Mouse (Mus musculus) stomach, embryonic 16.5 days (tissue): ENCODE data around the gene Pex6. TPM values are rescaled to one million over a fixed set of nuclear protein-coding genes. Genes with fewer than 3 reads are reported as not detected.

Experiments used
- ATAC-seq: fragments of 200-750 bp; cut with Nextera tagmentation; 2 replicates; pipeline ENCODE4 v1.8.0; 2017; ENCODE audit warnings: moderate number of reproducible peaks, moderate TSS enrichment; ENCODE audit not compliant: insufficient read depth, low FRiP score
- H3K27ac ChIP-seq: fragments of 300-500 bp; sonication (generic); 2 replicates; pipeline ENCODE4 v1.5.1; 2014; ENCODE audit warnings: low read length
- H3K27me3 ChIP-seq: fragments of 300-500 bp; sonication (generic); 2 replicates; pipeline ENCODE4 v1.6.1; 2014; ENCODE audit warnings: low read length, control low read depth, mixed read lengths; ENCODE audit not compliant: control insufficient read depth, insufficient read depth
- H3K36me3 ChIP-seq: fragments of 300-500 bp; sonication (generic); 2 replicates; pipeline ENCODE4 v1.6.1; 2014; ENCODE audit warnings: low read length; ENCODE audit not compliant: control insufficient read depth, insufficient read depth
- H3K4me1 ChIP-seq: fragments of 300-500 bp; sonication (generic); 2 replicates; pipeline ENCODE4 v1.6.1; 2014; ENCODE audit warnings: low read length, control low read depth, mixed read lengths; ENCODE audit not compliant: control insufficient read depth, insufficient read depth
- H3K4me2 ChIP-seq: fragments of 300-500 bp; sonication (generic); 2 replicates; pipeline ENCODE4 v1.6.1; 2014; ENCODE audit warnings: low read depth, low read length, mixed read lengths
- H3K4me3 ChIP-seq: fragments of 300-500 bp; sonication (generic); replicated peaks from 2 replicates; pipeline ENCODE4 v1.5.1; 2014; ENCODE audit warnings: mild to moderate bottlenecking, low read length
- H3K9ac ChIP-seq: fragments of 300-500 bp; sonication (generic); 2 replicates; pipeline ENCODE4 v1.6.1; 2014; ENCODE audit warnings: low read length
- H3K9me3 ChIP-seq: fragments of 300-500 bp; sonication (generic); replicated peaks from 2 replicates; pipeline ENCODE4 v1.6.1; 2016; ENCODE audit warnings: low read length, control low read depth; ENCODE audit not compliant: control insufficient read depth
- WGBS: fragments of 180-500 bp; shearing (Covaris S2); extraction: QIAGEN DNeasy Blood & Tissue Kit; methylation state at CpG from one replicate; pipeline ENCODE4 v1.1.7; 2014; 5-methylcytosine and 5-hydroxymethylcytosine counted together
- polyA plus RNA-seq: library from polyadenylated mRNA; unstranded; fragments of >200 nt; fragmentation: Nextera tagmentation; extraction: Ambion mirVana; gene quantifications from 2 replicates; pipeline ENCODE4 v1.2.1, GENCODE M21; 2015

Pex6 gene
- polyA plus RNA-seq, 1 experiment from 2014 or later: 15.0 TPM

- H3K4me2 ChIP-seq: no peak overlapping the region
- H3K9ac ChIP-seq: no peak overlapping the region
- no peaks in the 10 kb centered on the region for H3K27me3 ChIP-seq
- no peak overlapping the region for H3K4me3 ChIP-seq
- WGBS: 66% methylated on average over 1 of the region's 1 CpGs
- no peak overlapping the region for H3K27ac ChIP-seq
- H3K36me3 ChIP-seq: 0 out of 2 replicates have a peak, but pooled peaks cover under 1% of the 10 kb centered on the region
- H3K4me1 ChIP-seq: no peaks in the 10 kb centered on the region
- ATAC-seq: no peak
- no peaks in the 10 kb centered on the region for H3K9me3 ChIP-seq
These were observed 16.7 kb upstream of the Pex6 start for GRCm38 (mm10) chr17:46694517-46695063.

GRCm38 (mm10) chr17:46698515-46698914 lies 12.7 kb upstream of the Pex6 start:
- Histone ChIP-seq H3K27ac (no peak overlapping the region), H3K9me3 (no peaks in the 10 kb centered on the region), H3K9ac (no peak overlapping the region), H3K27me3 (no peaks in the 10 kb centered on the region), H3K4me1 (peaks cover 26% of the 10 kb centered on the region), H3K36me3 (peaks cover 4% of the 10 kb centered on the region; the same call in 1 of the 2 replicates), H3K4me3 (no peak overlapping the region), H3K4me2 (no peak overlapping the region)
- WGBS: 87% methylated on average over 6 of the region's 6 CpGs
- ATAC-seq: no peak

GRCm38 (mm10) chr17:46699245-46699644 lies 12.0 kb upstream of the Pex6 start:
- peaks cover 31% of the 10 kb centered on the region for H3K4me1 ChIP-seq
- H3K27me3 ChIP-seq: no peaks in the 10 kb centered on the region
- ATAC-seq: no peak
- no peak overlapping the region for H3K27ac ChIP-seq
- H3K4me2 ChIP-seq: no peak overlapping the region
- no peak overlapping the region for H3K4me3 ChIP-seq
- no peak overlapping the region for H3K9ac ChIP-seq
- no peaks in the 10 kb centered on the region for H3K9me3 ChIP-seq
- 69% methylated on average over 5 of the region's 5 CpGs for WGBS
- peaks cover 4% of the 10 kb centered on the region; the same call in 1 of the 2 replicates for H3K36me3 ChIP-seq

- Histone ChIP-seq H3K9ac (no peak overlapping the region), H3K27ac (no peak overlapping the region), H3K4me1 (peaks cover 31% of the 10 kb centered on the region), H3K9me3 (no peaks in the 10 kb centered on the region), H3K27me3 (no peaks in the 10 kb centered on the region), H3K4me2 (no peak overlapping the region), H3K36me3 (peaks cover 4% of the 10 kb centered on the region; the same call in 1 of the 2 replicates), H3K4me3 (no peak overlapping the region)
- 83% methylated on average over 3 of the region's 3 CpGs for WGBS
- ATAC-seq: no peak
These were observed 11.4 kb upstream of the Pex6 start for GRCm38 (mm10) chr17:46699912-46700311.

- no peaks in the 10 kb centered on the region for H3K9me3 ChIP-seq
- H3K4me2 ChIP-seq: no peak overlapping the region
- H3K36me3 ChIP-seq: peaks cover 4% of the 10 kb centered on the region; the same call in 1 of the 2 replicates
- no peak overlapping the region for H3K4me3 ChIP-seq
- ATAC-seq: no peak
- no peak overlapping the region for H3K27ac ChIP-seq
- H3K4me1 ChIP-seq: peaks cover 37% of the 10 kb centered on the region
- no peaks in the 10 kb centered on the region for H3K27me3 ChIP-seq
- WGBS: 77% methylated on average over 12 of the region's 12 CpGs
- peak overlapping the region; percentile 39; the same call in 1 of the 2 replicates for H3K9ac ChIP-seq
These were observed 9.8 kb upstream of the Pex6 start for GRCm38 (mm10) chr17:46701489-46701888.

- no peaks in the 10 kb centered on the region for H3K9me3 ChIP-seq
- H3K27ac ChIP-seq: no peak overlapping the region
- 78% methylated on average over 12 of the region's 12 CpGs for WGBS
- H3K4me2 ChIP-seq: no peak overlapping the region
- no peak for ATAC-seq
- no peaks in the 10 kb centered on the region for H3K27me3 ChIP-seq
- H3K4me1 ChIP-seq: peaks cover 37% of the 10 kb centered on the region
- no peak overlapping the region for H3K4me3 ChIP-seq
- peaks cover 4% of the 10 kb centered on the region; the same call in 1 of the 2 replicates for H3K36me3 ChIP-seq
- 0 out of 2 replicates have a peak overlapping the region, but pooled peaks have one; percentile 39 for H3K9ac ChIP-seq
These were observed 9.2 kb upstream of the Pex6 start for GRCm38 (mm10) chr17:46702100-46702499.

GRCm38 (mm10) chr17:46702506-46702905 lies 8.8 kb upstream of the Pex6 start:
- WGBS: 85% methylated on average over 5 of the region's 5 CpGs
- no peaks in the 10 kb centered on the region for H3K9me3 ChIP-seq
- no peak overlapping the region for H3K4me2 ChIP-seq
- peak overlapping the region; percentile 90; the same call in 1 of the 2 replicates for H3K9ac ChIP-seq
- peaks cover 37% of the 10 kb centered on the region for H3K4me1 ChIP-seq
- no peaks in the 10 kb centered on the region for H3K27me3 ChIP-seq
- H3K27ac ChIP-seq: no peak overlapping the region
- H3K4me3 ChIP-seq: peak overlapping the region; percentile 12; the same call in 1 of the 2 replicates
- ATAC-seq: no peak
- peaks cover 4% of the 10 kb centered on the region; the same call in 1 of the 2 replicates for H3K36me3 ChIP-seq

GRCm38 (mm10) chr17:46703971-46704886 lies 7.0 kb upstream of the Pex6 start:
- WGBS: 2% methylated on average over 40 of the region's 41 CpGs
- no peaks in the 10 kb centered on the region for H3K9me3 ChIP-seq
- peaks cover 4% of the 10 kb centered on the region; the same call in 1 of the 2 replicates for H3K36me3 ChIP-seq
- peaks cover 37% of the 10 kb centered on the region for H3K4me1 ChIP-seq
- peak overlapping the region; percentile 66 for H3K4me2 ChIP-seq
- peak; percentile 83 for ATAC-seq
- H3K27ac ChIP-seq: peak overlapping the region; percentile 96
- no peaks in the 10 kb centered on the region for H3K27me3 ChIP-seq
- peak overlapping the region; percentile 86 for H3K4me3 ChIP-seq
- peak overlapping the region; percentile 90 for H3K9ac ChIP-seq
